Mouse (Mus musculus) embryonic facial prominence, embryonic 11.5 days (tissue): ENCODE measurements at regions not wholly inside any gene's neighbourhood (a gene's known extent, or its start where the extent isn't known, plus 50 kb on each side); places are given as distances from the start of the nearest gene placed in this dataset.

Source experiments
- ATAC-seq: fragments of 200-750 bp; cut with Nextera tagmentation; replicated peaks from 2 replicates; pipeline ENCODE4 v1.8.0; 2017; ENCODE audit warnings: low read depth; ENCODE audit not compliant: insufficient number of reproducible peaks, low FRiP score, low TSS enrichment
- DNase-seq: peaks from one replicate; pipeline ENCODE4 v3.0.0-alpha.2; 2015; ENCODE audit warnings: low spot score
- H3K27ac ChIP-seq: fragments of 300-500 bp; sonication (generic); replicated peaks from 2 replicates; pipeline ENCODE4 v1.5.1; 2014; ENCODE audit warnings: mild to moderate bottlenecking, low read depth, low read length, control low read depth
- H3K27me3 ChIP-seq: fragments of 300-500 bp; sonication (generic); 2 replicates; pipeline ENCODE4 v1.6.1; 2014; ENCODE audit warnings: mild to moderate bottlenecking, low read length, moderate library complexity, mixed read lengths; ENCODE audit not compliant: control insufficient read depth, insufficient read depth
- H3K36me3 ChIP-seq: fragments of 300-500 bp; sonication (generic); replicated peaks from 2 replicates; pipeline ENCODE4 v1.6.1; 2014; ENCODE audit warnings: low read depth, mild to moderate bottlenecking, low read length, moderate library complexity, mixed read lengths; ENCODE audit not compliant: control insufficient read depth, insufficient read depth
- H3K4me1 ChIP-seq: fragments of 300-500 bp; sonication (generic); 2 replicates; pipeline ENCODE4 v1.6.1; 2014; ENCODE audit warnings: low read length, mixed read lengths; ENCODE audit not compliant: control insufficient read depth, insufficient read depth
- H3K4me2 ChIP-seq: fragments of 300-500 bp; sonication (generic); 2 replicates; pipeline ENCODE4 v1.6.1; 2014; ENCODE audit warnings: low read depth, mild to moderate bottlenecking, control low read depth, low read length, moderate library complexity
- H3K4me3 ChIP-seq: fragments of 300-500 bp; sonication (generic); 2 replicates; pipeline ENCODE4 v1.5.1; 2014; ENCODE audit warnings: low read depth, low read length, control low read depth
- H3K9ac ChIP-seq: fragments of 300-500 bp; sonication (generic); replicated peaks from 2 replicates; pipeline ENCODE4 v1.6.1; 2014; ENCODE audit warnings: mild to moderate bottlenecking, control low read depth, low read length
- H3K9me3 ChIP-seq: fragments of 300-500 bp; sonication (generic); replicated peaks from 2 replicates; pipeline ENCODE4 v1.6.1; 2016; ENCODE audit warnings: mild to moderate bottlenecking, low read length, inconsistent platforms, mixed read lengths; ENCODE audit not compliant: control insufficient read depth
- WGBS: fragments of 180-500 bp; shearing (Covaris S2); extraction: QIAGEN DNeasy Blood & Tissue Kit; methylation state at CpG from one replicate; pipeline ENCODE4 v1.1.7; 2014; 5-methylcytosine and 5-hydroxymethylcytosine counted together

- H3K36me3 ChIP-seq = no peaks in the 10 kb centered on the region
- H3K27me3 ChIP-seq = no peaks in the 10 kb centered on the region
- H3K27ac ChIP-seq = no peak overlapping the region
- WGBS = 74% methylated on average over 6 of the region's 6 CpGs
- H3K4me3 ChIP-seq = no peak overlapping the region
- no peak overlapping the region for H3K9ac ChIP-seq
- no peak overlapping the region for H3K4me2 ChIP-seq
- no peak for ATAC-seq
- DNase-seq = no peak
- H3K4me1 ChIP-seq = no peaks in the 10 kb centered on the region; the same call in 1 of the 2 replicates
- no peaks in the 10 kb centered on the region for H3K9me3 ChIP-seq
Measured at GRCm38 (mm10) chr3:149445991-149446564, 455.7 kb upstream of the Adgrl2 start.

- 17% methylated on average over 15 of the region's 15 CpGs for WGBS
- peak; percentile 42 for DNase-seq
- no peak; the same call in 1 of the 2 replicates for ATAC-seq
- no peak overlapping the region for H3K9ac ChIP-seq
- no peaks in the 10 kb centered on the region for H3K27me3 ChIP-seq
- H3K4me3 ChIP-seq = peak overlapping the region; percentile 18
- no peak overlapping the region for H3K27ac ChIP-seq
- peak overlapping the region; percentile 29 for H3K4me2 ChIP-seq
- H3K4me1 ChIP-seq = no peaks in the 10 kb centered on the region; the same call in 1 of the 2 replicates
- no peaks in the 10 kb centered on the region for H3K9me3 ChIP-seq
- no peaks in the 10 kb centered on the region for H3K36me3 ChIP-seq
Measured at GRCm38 (mm10) chr3:149444854-149445577, 454.7 kb upstream of the Adgrl2 start.

GRCm38 (mm10) chr3:149444377-149444776 is 454.0 kb upstream of the Adgrl2 start:
- Histone ChIP-seq H3K4me3 (no peak overlapping the region), H3K9ac (no peak overlapping the region), H3K9me3 (no peaks in the 10 kb centered on the region), H3K4me1 (no peaks in the 10 kb centered on the region; the same call in 1 of the 2 replicates), H3K36me3 (no peaks in the 10 kb centered on the region), H3K4me2 (no peak overlapping the region), H3K27ac (no peak overlapping the region), H3K27me3 (no peaks in the 10 kb centered on the region)
- ATAC-seq = no peak
- DNase-seq = no peak
- 69% methylated on average over 8 of the region's 8 CpGs for WGBS

- Histone ChIP-seq H3K27me3 (no peaks in the 10 kb centered on the region), H3K27ac (no peak overlapping the region), H3K9ac (no peak overlapping the region), H3K4me1 (no peaks in the 10 kb centered on the region; the same call in none of the 2 replicates), H3K4me3 (no peak overlapping the region), H3K4me2 (no peak overlapping the region), H3K36me3 (no peaks in the 10 kb centered on the region), H3K9me3 (no peaks in the 10 kb centered on the region)
- DNase-seq (no peak), ATAC-seq (no peak)
Measured at GRCm38 (mm10) chr3:149441227-149441626, 450.9 kb upstream of the Adgrl2 start.

GRCm38 (mm10) chr3:149437763-149438162 is 447.4 kb upstream of the Adgrl2 start:
- Histone ChIP-seq H3K9me3 (no peaks in the 10 kb centered on the region), H3K4me1 (no peaks in the 10 kb centered on the region; the same call in 1 of the 2 replicates), H3K4me3 (no peak overlapping the region), H3K9ac (no peak overlapping the region), H3K4me2 (no peak overlapping the region), H3K27me3 (no peaks in the 10 kb centered on the region), H3K27ac (no peak overlapping the region), H3K36me3 (no peaks in the 10 kb centered on the region)
- no peak for ATAC-seq
- 79% methylated on average over 8 of the region's 8 CpGs for WGBS
- DNase-seq = no peak

GRCm38 (mm10) chr3:149436944-149437343 is 446.6 kb upstream of the Adgrl2 start:
- H3K4me2 ChIP-seq = no peak overlapping the region

GRCm38 (mm10) chr3:149436420-149436819 is 446.1 kb upstream of the Adgrl2 start:
- Histone ChIP-seq H3K9me3 (no peaks in the 10 kb centered on the region), H3K4me1 (no peaks in the 10 kb centered on the region; the same call in 1 of the 2 replicates), H3K9ac (no peak overlapping the region), H3K27me3 (no peaks in the 10 kb centered on the region), H3K36me3 (no peaks in the 10 kb centered on the region), H3K27ac (no peak overlapping the region), H3K4me2 (no peak overlapping the region), H3K4me3 (no peak overlapping the region)
- 86% methylated on average over 8 of the region's 8 CpGs for WGBS
- ATAC-seq (no peak), DNase-seq (no peak)

More at GRCm38 (mm10) chr3:149436944-149437343, 446.6 kb upstream of the Adgrl2 start:
- Histone ChIP-seq H3K4me3 (no peak overlapping the region), H3K4me1 (no peaks in the 10 kb centered on the region; the same call in 1 of the 2 replicates), H3K27me3 (no peaks in the 10 kb centered on the region), H3K36me3 (no peaks in the 10 kb centered on the region), H3K9me3 (no peaks in the 10 kb centered on the region), H3K9ac (no peak overlapping the region), H3K27ac (no peak overlapping the region)
- ATAC-seq (no peak), DNase-seq (no peak)
- WGBS = 75% methylated on average over 6 of the region's 6 CpGs

- Histone ChIP-seq H3K4me1 (no peaks in the 10 kb centered on the region), H3K27me3 (no peaks in the 10 kb centered on the region), H3K4me3 (no peak overlapping the region), H3K27ac (no peak overlapping the region), H3K9ac (no peak overlapping the region), H3K9me3 (no peaks in the 10 kb centered on the region), H3K4me2 (no peak overlapping the region), H3K36me3 (no peaks in the 10 kb centered on the region)
- DNase-seq (no peak), ATAC-seq (no peak)
- 93% methylated on average over 10 of the region's 10 CpGs for WGBS
Measured at GRCm38 (mm10) chr3:149431795-149432194, 441.4 kb upstream of the Adgrl2 start.
